Mouse (Mus musculus) telencephalon, adult 2 months (tissue): ENCODE measurements around the gene 4930404N11Rik.

Source experiments
- DNase-seq: peaks from one replicate; pipeline ENCODE4 v3.0.0-alpha.2; 2011; ENCODE audit warnings: low read depth, low spot score

Gene 4930404N11Rik

GRCm38 (mm10) chr10:81401521-81402226 is 36.1 kb upstream of the 4930404N11Rik start:
- no peak for DNase-seq

GRCm38 (mm10) chr10:81401205-81401520 is 35.5 kb upstream of the 4930404N11Rik start:
- DNase-seq: no peak

- no peak for DNase-seq
These were observed 35.0 kb upstream of the 4930404N11Rik start for GRCm38 (mm10) chr10:81400371-81401204.

DNA sequence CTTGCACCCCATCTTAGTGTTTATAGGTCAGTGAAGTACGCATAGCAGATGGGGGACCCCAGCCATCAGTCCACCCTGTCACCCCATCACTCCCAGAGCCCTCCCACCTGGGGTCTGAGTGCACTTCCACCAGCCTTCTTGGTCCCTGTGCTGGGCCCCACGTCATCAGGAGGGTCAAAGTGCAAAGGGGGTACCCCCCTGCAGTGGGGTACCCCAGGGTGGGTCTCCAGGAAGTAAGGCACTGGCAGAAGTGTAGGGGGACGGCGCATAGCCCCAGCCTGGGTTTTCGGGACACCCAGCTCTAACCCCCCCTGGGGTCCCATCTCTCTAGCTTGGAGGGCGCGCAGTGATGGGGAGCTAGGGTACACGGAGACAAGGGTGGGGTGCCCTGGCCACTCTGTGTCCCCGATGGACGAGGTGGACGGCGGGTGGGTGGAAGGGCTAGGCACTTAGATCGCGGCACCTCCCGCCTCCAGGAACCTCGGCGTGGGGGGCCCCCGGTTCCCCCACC is 34.2 kb upstream of the 4930404N11Rik start:
- no peak for DNase-seq

DNA sequence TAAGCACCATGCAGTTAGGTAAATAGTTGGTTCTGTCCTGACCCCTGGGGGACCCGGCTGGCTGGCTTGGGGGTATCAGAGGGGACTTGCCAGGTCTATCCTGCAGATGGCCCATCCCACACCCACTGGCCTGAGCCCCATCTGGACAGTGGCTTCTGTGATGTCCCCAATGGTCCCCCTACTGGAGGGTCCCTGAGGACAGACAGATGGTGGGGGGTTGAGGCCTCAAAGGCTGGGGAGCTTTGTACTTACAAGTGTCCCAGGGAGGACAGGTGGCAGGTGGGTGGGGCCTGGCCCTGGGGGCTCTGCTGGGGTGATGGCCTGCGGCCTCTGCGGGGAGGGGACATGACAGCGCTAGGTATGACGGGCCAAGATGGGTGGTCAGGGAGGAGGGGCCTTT is 33.7 kb upstream of the 4930404N11Rik start:
- no peak for DNase-seq

DNA sequence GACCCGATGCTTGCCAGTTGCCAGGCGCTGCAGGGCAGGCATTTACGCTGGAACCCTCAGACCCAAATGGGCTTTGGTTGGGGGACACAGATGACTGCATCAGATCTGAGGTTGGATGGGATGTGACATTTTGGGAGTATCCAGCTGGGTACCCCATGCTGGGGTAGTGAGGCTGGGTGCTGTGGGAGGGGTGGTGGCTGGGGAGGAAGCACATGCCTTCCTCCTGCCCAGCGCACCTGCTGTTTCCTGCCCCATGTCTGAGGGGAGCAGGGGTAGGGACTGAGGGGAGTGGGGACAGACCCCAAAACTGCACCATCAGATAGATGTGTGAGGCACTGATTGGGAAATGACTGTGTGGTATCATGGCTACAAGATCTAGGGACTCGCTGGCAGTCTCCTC is 31.1 kb upstream of the 4930404N11Rik start:
- no peak for DNase-seq

GRCm38 (mm10) chr10:81395865-81396264 is 30.2 kb upstream of the 4930404N11Rik start:
- no peak for DNase-seq

DNA sequence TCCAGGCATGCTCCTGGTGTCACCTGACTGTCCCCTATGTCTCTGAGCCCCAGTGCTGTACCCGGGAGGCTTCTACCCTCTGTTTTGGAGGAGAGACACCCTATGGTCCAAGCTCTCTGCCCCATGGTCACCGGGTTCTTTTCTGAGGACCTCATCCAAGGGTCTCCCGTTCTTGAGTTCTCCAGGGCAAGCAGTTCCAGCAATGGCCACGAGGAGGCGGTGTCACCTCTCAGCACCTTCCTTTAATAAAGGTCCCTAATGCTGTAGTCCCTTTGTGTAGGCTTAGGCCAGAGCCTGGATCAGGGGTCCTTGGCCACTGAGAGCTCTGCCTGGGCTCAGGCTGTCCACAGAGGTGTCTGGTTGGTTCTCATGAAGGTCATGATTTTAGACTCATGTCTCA is 29.5 kb upstream of the 4930404N11Rik start:
- no peak for DNase-seq

- DNase-seq: no peak
These were observed 27.9 kb upstream of the 4930404N11Rik start for GRCm38 (mm10) chr10:81393456-81394063.

DNA sequence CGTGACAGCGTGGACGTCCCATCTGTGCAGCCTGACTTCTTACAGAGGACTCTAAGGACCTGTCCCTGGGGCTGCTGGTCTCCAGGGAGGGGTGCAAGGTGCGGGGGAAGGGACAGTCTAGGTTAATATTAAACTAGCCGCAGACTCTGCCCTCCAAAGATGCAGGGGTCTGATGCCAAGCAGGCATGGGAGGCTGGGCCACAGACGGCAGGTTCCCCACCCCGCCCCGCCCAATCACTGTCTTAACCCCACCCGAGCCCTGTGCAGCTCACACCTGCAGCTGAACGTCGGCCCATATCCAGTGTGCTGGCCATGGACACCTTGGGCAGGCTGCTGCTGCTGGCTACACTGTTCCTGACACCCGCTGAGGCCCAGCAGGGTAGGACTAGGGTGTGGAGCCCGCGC is 27.2 kb upstream of the 4930404N11Rik start, which contains the start of gene Smim24:
Smim24 (plus strand) TSS at position 271 of the 405 bp plus-strand sequence.
- no peak for DNase-seq

GRCm38 (mm10) chr10:81392270-81392669 is 26.7 kb upstream of the 4930404N11Rik start:
- no peak for DNase-seq

DNA sequence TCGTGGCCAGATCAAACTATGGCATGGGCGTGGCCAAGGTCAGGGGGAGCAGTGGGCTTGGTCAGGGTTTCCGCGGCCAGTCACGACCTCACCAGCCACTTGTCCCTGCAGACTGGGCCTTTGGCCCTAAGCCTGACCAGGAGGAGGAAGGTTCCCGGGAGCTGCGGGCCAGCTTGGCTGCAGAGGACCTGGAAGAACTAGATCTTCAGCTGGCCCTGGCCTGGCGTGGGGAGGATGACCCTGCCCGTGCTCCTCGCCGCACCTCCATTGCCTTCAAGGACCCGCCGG is 25.0 kb upstream of the 4930404N11Rik start:
- DNase-seq: no peak

DNA sequence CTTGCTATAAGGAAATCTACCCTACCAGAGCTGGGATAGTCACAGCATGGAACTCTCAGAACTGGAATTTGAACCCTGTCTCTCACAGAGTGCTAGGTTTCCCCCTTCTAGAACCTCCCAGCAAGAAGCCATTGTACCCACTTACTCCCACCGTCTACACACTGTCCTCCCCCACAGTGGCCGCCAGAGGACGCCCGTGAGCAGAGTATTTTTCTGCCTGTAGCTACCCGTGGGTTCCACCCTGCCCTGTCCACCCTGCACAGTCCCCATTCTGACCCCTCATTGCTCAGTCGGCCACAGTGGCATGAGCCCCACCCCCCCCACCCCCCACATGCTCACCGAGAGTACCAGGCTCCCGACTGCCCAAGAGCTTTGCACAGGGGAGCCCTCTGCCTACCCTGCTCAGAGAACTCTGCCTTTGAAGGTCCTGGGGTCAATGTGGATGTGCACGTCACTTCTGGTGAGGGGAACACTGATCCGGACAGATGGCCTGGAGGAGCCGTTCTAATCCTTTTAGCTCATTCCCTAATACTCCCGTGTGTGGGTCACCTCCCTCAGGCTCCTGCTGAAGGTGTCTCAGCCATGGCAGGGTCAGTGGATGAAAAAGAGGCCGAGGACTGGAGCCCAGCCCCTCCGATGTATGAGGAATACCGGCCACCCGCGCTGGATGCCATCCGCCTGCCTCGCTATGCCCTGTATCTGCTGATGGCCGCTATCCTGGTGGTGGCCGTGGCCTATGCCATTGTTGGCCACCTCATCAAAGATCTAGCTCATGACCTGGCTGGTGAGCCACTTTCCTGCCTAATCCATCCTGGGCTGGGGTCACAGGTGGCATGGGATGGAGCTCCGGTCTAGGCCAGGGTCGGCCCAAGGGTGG is 24.4 kb upstream of the 4930404N11Rik start:
- no peak for DNase-seq

DNA sequence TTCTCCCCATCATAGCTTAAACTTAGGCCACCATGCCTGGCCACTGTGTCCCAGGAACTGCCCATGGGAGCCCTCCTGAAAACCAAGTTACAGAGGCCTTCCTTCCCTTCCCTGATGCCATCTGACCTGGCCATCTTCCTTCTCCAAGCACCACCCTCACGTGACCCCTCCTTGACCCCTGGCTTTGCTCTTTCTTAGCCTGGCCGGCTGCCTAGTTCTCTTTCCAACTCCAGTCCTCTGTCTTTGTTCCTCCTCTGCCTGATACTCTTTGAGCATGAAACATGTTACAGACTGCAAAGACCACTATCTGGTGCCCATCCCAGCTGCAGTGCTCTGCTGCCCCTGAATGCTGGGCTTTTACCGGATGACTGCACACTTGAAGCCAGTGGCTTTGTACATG is 23.8 kb upstream of the 4930404N11Rik start:
- no peak for DNase-seq

DNA sequence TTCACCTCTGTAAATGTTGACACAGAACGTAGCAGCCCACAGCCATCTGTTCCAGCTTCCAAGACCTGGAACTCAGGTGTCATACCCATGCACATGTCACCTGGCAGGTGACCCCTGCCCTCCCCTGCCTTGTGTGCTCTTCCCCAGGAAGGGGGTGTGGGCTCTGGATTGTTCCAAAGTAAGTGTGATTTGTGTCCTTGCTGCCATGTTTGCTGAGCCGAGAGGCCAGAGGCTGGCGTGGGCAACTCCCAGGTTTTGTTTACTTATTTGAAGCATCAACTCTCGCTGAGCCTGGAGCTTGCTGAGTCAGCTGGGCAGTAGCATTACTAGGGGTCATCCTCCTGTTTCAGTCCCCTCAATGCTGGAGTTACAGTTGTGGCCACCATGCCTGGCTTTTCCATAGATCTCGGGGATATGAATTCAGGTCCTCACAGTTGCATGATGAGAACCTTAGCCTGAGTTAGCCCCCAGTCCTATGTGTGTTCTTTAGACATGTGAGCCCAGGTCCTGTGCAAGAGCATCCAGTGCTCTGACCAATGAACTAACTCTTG is 23.0 kb upstream of the 4930404N11Rik start, which contains the start of gene Gm48552:
Gm48552 (plus strand) TSS at position 501 of the 551 bp plus-strand sequence.
- no peak for DNase-seq

DNA sequence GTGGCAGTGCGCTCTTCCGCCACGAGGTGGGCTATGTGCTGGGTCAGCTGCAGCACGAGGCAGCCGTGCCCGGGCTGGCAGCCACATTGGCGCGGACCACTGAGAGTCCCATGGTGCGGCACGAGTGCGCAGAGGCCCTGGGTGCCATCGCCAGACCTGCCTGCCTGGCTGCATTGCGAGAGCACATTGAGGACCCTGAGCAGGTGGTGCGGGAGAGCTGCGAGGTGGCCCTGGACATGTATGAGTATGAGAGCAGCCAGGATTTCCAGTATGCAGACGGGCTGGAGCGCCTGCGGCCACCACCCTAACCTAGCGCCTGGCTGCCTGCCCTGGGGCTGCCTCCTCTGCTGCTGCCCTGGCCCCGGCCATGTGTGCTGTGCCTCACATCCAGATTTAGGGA is 22.1 kb upstream of the 4930404N11Rik start:
- no peak for DNase-seq

DNA sequence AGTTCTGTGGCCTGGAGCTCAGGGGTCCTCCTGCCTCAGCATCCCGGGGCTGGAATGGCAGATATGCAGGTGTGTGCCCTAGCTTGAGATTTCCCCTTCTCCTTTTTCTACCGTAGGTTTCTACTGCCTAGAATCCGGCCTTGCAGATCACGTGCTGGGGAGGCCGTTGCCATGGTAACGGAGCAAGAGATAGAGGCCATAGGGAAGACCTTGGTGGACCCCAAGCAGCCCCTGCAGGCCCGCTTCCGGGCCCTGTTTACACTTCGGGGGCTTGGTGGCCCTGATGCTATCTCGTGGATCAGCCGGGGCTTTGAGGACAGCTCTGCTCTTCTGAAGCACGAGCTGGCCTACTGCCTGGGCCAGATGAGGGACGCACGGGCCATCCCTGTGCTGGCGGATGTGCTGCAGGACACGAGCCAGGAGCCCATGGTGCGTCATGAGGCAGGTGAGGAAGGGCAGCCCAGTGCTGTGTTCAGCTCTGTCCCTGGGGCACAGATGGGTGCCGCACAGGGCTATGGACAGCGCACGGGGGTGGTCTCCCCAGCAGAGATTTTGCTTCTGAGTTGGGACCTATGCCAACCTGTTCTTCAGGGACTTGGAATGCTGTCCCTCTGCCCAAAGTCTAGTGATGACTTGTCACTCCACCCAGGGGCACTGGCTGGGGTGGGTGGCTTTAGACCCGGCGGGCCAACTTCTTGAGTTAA is 20.1 kb upstream of the 4930404N11Rik start:
- no peak for DNase-seq

GRCm38 (mm10) chr10:81384605-81384982 is 19.0 kb upstream of the 4930404N11Rik start:
- no peak for DNase-seq

DNA sequence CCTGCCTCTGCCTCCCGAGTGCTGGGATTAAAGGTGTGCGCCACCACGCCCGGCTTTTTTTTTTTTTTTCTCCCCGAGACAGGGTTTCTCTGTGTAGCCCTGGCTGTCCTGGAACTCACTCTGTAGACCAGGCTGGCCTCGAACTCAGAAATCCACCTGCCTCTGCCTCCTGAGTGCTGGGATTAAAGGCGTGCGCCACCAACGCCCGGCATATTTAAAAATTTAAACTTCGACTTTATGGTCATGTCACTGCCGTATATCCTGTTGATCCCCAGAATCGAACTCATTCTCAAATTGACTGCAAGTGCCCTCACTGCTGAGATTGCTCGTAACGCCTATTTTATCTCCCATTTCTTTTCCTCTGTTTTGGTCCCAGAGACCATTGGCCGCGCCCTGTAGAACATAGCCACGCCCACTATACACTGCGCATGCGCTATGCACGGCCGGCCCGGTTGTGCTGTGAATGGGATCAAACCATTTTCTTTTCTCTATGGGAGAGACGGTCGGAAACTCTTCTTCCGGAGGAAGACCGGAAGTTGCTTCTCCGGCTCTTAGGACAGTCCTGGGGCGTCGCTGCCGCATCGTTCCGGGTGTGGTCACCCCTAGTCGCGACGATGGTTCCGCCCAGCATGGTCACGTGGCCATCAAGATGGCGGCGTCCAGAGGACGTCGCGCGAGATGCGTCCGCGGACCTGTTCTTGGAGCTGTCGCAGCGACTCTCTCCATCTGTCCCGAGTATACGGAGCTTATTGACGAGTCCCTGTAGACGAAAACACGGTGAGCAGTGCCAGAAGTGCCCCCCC is 18.4 kb upstream of the 4930404N11Rik start, which contains the start of the genes Dohh and Gm48551:
Dohh (plus strand) TSS at position 627 of the 803 bp plus-strand sequence.
Gm48551 (plus strand) TSS at position 665 of the 803 bp plus-strand sequence.
- peak; percentile 99 for DNase-seq

- DNase-seq: no peak
These were observed 16.4 kb upstream of the 4930404N11Rik start for GRCm38 (mm10) chr10:81382039-81382438.
